Mouse (Mus musculus) hindbrain, embryonic 15.5 days (tissue): ENCODE data around the gene Olfr170. TPM values are rescaled to one million over a fixed set of nuclear protein-coding genes. Genes with fewer than 3 reads are reported as not detected.
"Not testable (repeated sequence)": the region's sequence is repeated elsewhere in the genome, so short reads cannot be mapped to it uniquely, and the experiment has no call there.

ENCODE experiments used
- ATAC-seq: fragments of 200-750 bp; cut with Nextera tagmentation; 2 replicates; pipeline ENCODE4 v1.8.0; 2017; ENCODE audit warnings: low read depth, moderate number of reproducible peaks, moderate TSS enrichment; ENCODE audit not compliant: low FRiP score
- H3K27ac ChIP-seq: fragments of 300-500 bp; sonication (generic); replicated peaks from 2 replicates; pipeline ENCODE4 v1.5.1; 2015; ENCODE audit warnings: mild to moderate bottlenecking, inconsistent platforms
- H3K27me3 ChIP-seq: fragments of 300-500 bp; sonication (generic); 2 replicates; pipeline ENCODE4 v1.6.1; 2015; ENCODE audit warnings: control low read depth, inconsistent platforms
- H3K36me3 ChIP-seq: fragments of 300-500 bp; sonication (generic); 2 replicates; pipeline ENCODE4 v1.6.1; 2015; ENCODE audit warnings: control low read depth, inconsistent platforms
- H3K4me1 ChIP-seq: fragments of 300-500 bp; sonication (generic); replicated peaks from 2 replicates; pipeline ENCODE4 v1.6.1; 2015; ENCODE audit warnings: control low read depth, inconsistent platforms
- H3K4me2 ChIP-seq: fragments of 300-500 bp; sonication (generic); 2 replicates; pipeline ENCODE4 v1.6.1; 2015; ENCODE audit warnings: moderate library complexity, mild to moderate bottlenecking, inconsistent platforms
- H3K4me3 ChIP-seq: fragments of 300-500 bp; sonication (generic); 2 replicates; pipeline ENCODE4 v1.5.1; 2015; ENCODE audit warnings: mild to moderate bottlenecking, inconsistent platforms
- H3K9ac ChIP-seq: fragments of 300-500 bp; sonication (generic); 2 replicates; pipeline ENCODE4 v1.6.1; 2015; ENCODE audit warnings: inconsistent platforms
- H3K9me3 ChIP-seq: fragments of 300-500 bp; sonication (generic); 2 replicates; pipeline ENCODE4 v1.6.1; 2016; ENCODE audit warnings: control low read depth, inconsistent platforms
- WGBS: fragments of 180-500 bp; shearing (Covaris S2); methylation state at CpG from one replicate; pipeline ENCODE4 v1.1.7; 2015; 5-methylcytosine and 5-hydroxymethylcytosine counted together
- polyA plus RNA-seq: library from polyadenylated mRNA; unstranded; fragments of >200 nt; fragmentation: Nextera tagmentation; extraction: Ambion mirVana; gene quantifications from 2 replicates; pipeline ENCODE4 v1.2.1, GENCODE M21; 2015

The Olfr170 gene
- polyA plus RNA-seq: not detected in 2 replicates

- not testable (repeated sequence) for H3K4me1 ChIP-seq, H3K27me3 ChIP-seq, H3K9ac ChIP-seq, H3K4me3 ChIP-seq, H3K9me3 ChIP-seq, H3K27ac ChIP-seq, H3K4me2 ChIP-seq, H3K36me3 ChIP-seq, ATAC-seq
- WGBS: 81% methylated on average over 2 of the region's 2 CpGs
Measured at GRCm38 (mm10) chr16:19611782-19612181, at the start of gene Olfr170. Gene Olfr170 (minus strand): TSS chr16:19611882.

- Histone ChIP-seq H3K4me1 (no peaks in the 10 kb centered on the region), H3K27me3 (no peaks in the 10 kb centered on the region), H3K9ac (no peak within 1 kb of the TSS), H3K4me3 (no peak within 1 kb of the TSS), H3K4me2 (no peak within 1 kb of the TSS), H3K9me3 (no peaks in the 10 kb centered on the region), H3K27ac (no peak within 1 kb of the TSS), H3K36me3 (no peaks in the 10 kb centered on the region)
- ATAC-seq: no peak
- WGBS: 78% methylated on average over 1 of the region's 1 CpGs
Measured at GRCm38 (mm10) chr16:19629816-19630215, 18.1 kb upstream of the Olfr170 start, which contains the start of gene Olfr171. Gene Olfr171 (minus strand): TSS chr16:19629916.

- Histone ChIP-seq H3K9ac (no peak overlapping the region), H3K27ac (no peak overlapping the region), H3K4me1 (no peaks in the 10 kb centered on the region), H3K9me3 (0 out of 2 replicates have a peak, but pooled peaks cover 7% of the 10 kb centered on the region), H3K4me3 (no peak overlapping the region), H3K4me2 (no peak overlapping the region), H3K36me3 (no peaks in the 10 kb centered on the region), H3K27me3 (no peaks in the 10 kb centered on the region)
- 67% methylated on average over 2 of the region's 2 CpGs for WGBS
- no peak for ATAC-seq
Measured at GRCm38 (mm10) chr16:19603166-19603565, 8.5 kb downstream of the Olfr170 start.

GRCm38 (mm10) chr16:19571709-19572108 is 40.0 kb downstream of the Olfr170 start, which contains the start of gene Olfr169:
Gene Olfr169 (minus strand): TSS chr16:19571809.
- not testable (repeated sequence) for H3K27me3 ChIP-seq, H3K9ac ChIP-seq, H3K9me3 ChIP-seq, H3K36me3 ChIP-seq, ATAC-seq, H3K27ac ChIP-seq, H3K4me3 ChIP-seq, H3K4me1 ChIP-seq, H3K4me2 ChIP-seq
- WGBS: 80% methylated on average over 2 of the region's 2 CpGs

Other genes starting within 250 kb of the Olfr170 start
- not detected in 2 replicates for gene Olfr165, start 188.7 kb downstream of the Olfr170 start, polyA plus RNA-seq
- gene Olfr166, start 128.2 kb downstream of the Olfr170 start, polyA plus RNA-seq: not detected in 2 replicates
- gene Olfr167, start 89.6 kb downstream of the Olfr170 start, polyA plus RNA-seq: not detected in 2 replicates
- gene Olfr168, start 76.3 kb downstream of the Olfr170 start, polyA plus RNA-seq: not detected in 2 replicates
- not detected in 2 replicates for gene Olfr169, start 40.1 kb downstream of the Olfr170 start, polyA plus RNA-seq
- gene Olfr171, start 18.0 kb upstream of the Olfr170 start, polyA plus RNA-seq: not detected in 2 replicates
- gene Lamp3, start 94.5 kb upstream of the Olfr170 start, polyA plus RNA-seq: not detected in 2 replicates
- gene B3gnt5, start 148.3 kb upstream of the Olfr170 start, polyA plus RNA-seq: 35.8 and 36.5 TPM in 2 replicates